Mouse (Mus musculus): ENCODE measurements around the gene 1700088E04Rik. TPM values are rescaled to one million over a fixed set of nuclear protein-coding genes. Genes with fewer than 3 reads are reported as not detected.

The 1700088E04Rik gene
- polyA plus RNA-seq (2017; shearing (Covaris generic)) = 0.40 TPM

GRCm38 (mm10) chr15:79140866-79141565, at the start of gene 1700088E04Rik, which contains the start of gene Polr2f:
TSS of gene 1700088E04Rik (minus strand) at chr15:79141253.
TSS of gene Polr2f (plus strand) at chr15:79141009.

GRCm38 (mm10) chr15:79165140-79165539, 24.1 kb upstream of the 1700088E04Rik start, which contains the start of gene Sox10:
TSS of gene Sox10 (minus strand) at chr15:79165240.

GRCm38 (mm10) chr15:79108421-79109320, 32.4 kb downstream of the 1700088E04Rik start, which contains the start of gene Micall1:
TSS of gene Micall1 (plus strand) at chr15:79108898.

Other genes starting within 250 kb of the 1700088E04Rik start
- gene Gm49510, start 241.6 kb downstream of the 1700088E04Rik start, polyA plus RNA-seq (2017; shearing (Covaris generic)) = 0.57 TPM
- 251 TPM for gene Sh3bp1, start 241.5 kb downstream of the 1700088E04Rik start, polyA plus RNA-seq (2017; shearing (Covaris generic))
- 1.9 TPM for gene Pdxp, start 227.3 kb downstream of the 1700088E04Rik start, polyA plus RNA-seq (2017; shearing (Covaris generic))
- gene Lgals1, start 214.5 kb downstream of the 1700088E04Rik start, polyA plus RNA-seq (2017; shearing (Covaris generic)) = 515 TPM
- gene Nol12, start 206.3 kb downstream of the 1700088E04Rik start, polyA plus RNA-seq (2017; shearing (Covaris generic)) = 49.7 TPM
- gene Triobp, start 193.5 kb downstream of the 1700088E04Rik start, polyA plus RNA-seq (2017; shearing (Covaris generic)) = 105 TPM
- 74.2 TPM for gene H1f0, start 112.8 kb downstream of the 1700088E04Rik start, polyA plus RNA-seq (2017; shearing (Covaris generic))
- gene Galr3, start 99.4 kb downstream of the 1700088E04Rik start, polyA plus RNA-seq (2017; shearing (Covaris generic)) = not detected
- 10.7 TPM for gene Ankrd54, start 78.4 kb downstream of the 1700088E04Rik start, polyA plus RNA-seq (2017; shearing (Covaris generic))
- gene Eif3l, start 66.1 kb downstream of the 1700088E04Rik start, polyA plus RNA-seq (2017; shearing (Covaris generic)) = 171 TPM
- 27.1 TPM for gene Micall1, start 32.4 kb downstream of the 1700088E04Rik start, polyA plus RNA-seq (2017; shearing (Covaris generic))
- 166 TPM for gene Polr2f, start 244 bp downstream of the 1700088E04Rik start, polyA plus RNA-seq (2017; shearing (Covaris generic))
- not detected for gene Sox10, start 24.0 kb upstream of the 1700088E04Rik start, polyA plus RNA-seq (2017; shearing (Covaris generic))
- 45.8 TPM for gene Pick1, start 87.9 kb upstream of the 1700088E04Rik start, polyA plus RNA-seq (2017; shearing (Covaris generic))
- gene Gm49486, start 88.1 kb upstream of the 1700088E04Rik start, polyA plus RNA-seq (2017; shearing (Covaris generic)) = not detected
- not detected for gene Slc16a8, start 113.5 kb upstream of the 1700088E04Rik start, polyA plus RNA-seq (2017; shearing (Covaris generic))
- 0.52 TPM for gene Baiap2l2, start 144.3 kb upstream of the 1700088E04Rik start, polyA plus RNA-seq (2017; shearing (Covaris generic))
- 19.7 TPM for gene Pla2g6, start 187.1 kb upstream of the 1700088E04Rik start, polyA plus RNA-seq (2017; shearing (Covaris generic))
- 0.96 TPM for gene Maff, start 205.4 kb upstream of the 1700088E04Rik start, polyA plus RNA-seq (2017; shearing (Covaris generic))

Measured in inflammation-experienced regulatory T-cells, adult 16 weeks (primary cell).